Mouse (Mus musculus) fat pad, adult 2 months (tissue): ENCODE measurements at regions not wholly inside any gene's neighbourhood (a gene's known extent, or its start where the extent isn't known, plus 50 kb on each side); places are given as distances from the start of the nearest gene placed in this dataset.

ENCODE experiments used
- DNase-seq: peaks from one replicate; pipeline ENCODE4 v3.0.0-alpha.2; 2011; ENCODE audit warnings: low read depth, low spot score; ENCODE audit errors: extremely low read depth

- no peak for DNase-seq
Measured at GRCm38 (mm10) chr3:60898720-60899119, 103.9 kb upstream of the P2ry1 start.

- DNase-seq, result no peak
Measured at GRCm38 (mm10) chr3:60901571-60901970, 101.0 kb upstream of the P2ry1 start.

- no peak for DNase-seq
Measured at GRCm38 (mm10) chr3:60916411-60916810, 86.2 kb upstream of the P2ry1 start.

- DNase-seq, result no peak
Measured at GRCm38 (mm10) chr3:60917271-60917670, 85.3 kb upstream of the P2ry1 start.

GRCm38 (mm10) chr3:60926024-60926547 is 76.5 kb upstream of the P2ry1 start:
- no peak for DNase-seq

- DNase-seq, result no peak
Measured at GRCm38 (mm10) chr3:60928910-60929309, 73.7 kb upstream of the P2ry1 start.

GRCm38 (mm10) chr3:60934492-60934891 is 68.1 kb upstream of the P2ry1 start:
- DNase-seq, result no peak

- DNase-seq, result no peak
Measured at GRCm38 (mm10) chr3:60941451-60941850, 61.1 kb upstream of the P2ry1 start.

- no peak for DNase-seq
Measured at GRCm38 (mm10) chr3:60948897-60949296, 53.7 kb upstream of the P2ry1 start.
